Mouse (Mus musculus) heart, postnatal 25 days (tissue): ENCODE results near the gene Olfr110. TPM values are rescaled to one million over a fixed set of nuclear protein-coding genes. Genes with fewer than 3 reads are reported as not detected.
"Not testable (repeated sequence)": the region's sequence is repeated elsewhere in the genome, so short reads cannot be mapped to it uniquely, and the experiment has no call there.

Experiments used
- DNase-seq: peaks from one replicate; pipeline ENCODE4 v3.0.0; 2022; ENCODE audit warnings: low spot score
- intact Hi-C: fragments of 180-260 bp; cut with DNase I; formaldehyde crosslinking; loops from one replicate; pipeline ENCODE4 v1.15.1; 2025
- total RNA-seq, 2 experiments: library from RNA; stranded (reverse); gene quantifications; 2 replicates each; pipeline ENCODE4 v1.2.3; 2021

Gene Olfr110
- not detected for total RNA-seq

DNA sequence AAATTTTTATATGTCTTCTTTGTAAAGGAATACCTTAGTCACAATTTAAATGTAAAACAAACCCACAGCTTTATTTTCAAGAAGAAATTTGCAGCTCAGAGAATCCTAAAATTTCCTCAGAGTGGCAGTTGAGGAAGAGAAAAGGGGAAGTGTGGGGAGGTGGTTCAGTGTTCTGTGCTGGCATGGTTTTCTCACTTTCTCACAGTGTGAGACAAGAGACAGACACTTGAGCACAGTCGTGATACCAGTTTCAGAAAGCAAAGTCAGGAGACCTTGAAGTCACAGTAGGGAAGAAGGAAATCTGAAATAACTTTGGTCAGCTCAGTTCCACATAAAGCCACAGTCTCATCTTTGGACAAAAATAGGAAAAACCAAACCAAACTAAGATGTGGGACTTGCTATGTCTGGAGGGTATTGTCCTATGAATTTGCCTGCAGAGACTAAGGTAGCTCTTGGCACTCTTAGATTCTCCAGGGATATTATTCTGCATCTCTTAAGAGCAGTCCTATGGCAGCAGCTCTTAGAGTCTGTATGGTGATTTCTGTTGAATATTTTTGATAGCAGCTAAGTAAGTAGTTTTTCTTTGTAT, at the start of gene Olfr110:
Gene Olfr110 (plus strand): TSS at position 539 of the 589 bp plus-strand sequence.
- DNase-seq: no peak
- intact Hi-C loops: no loop called here

DNA sequence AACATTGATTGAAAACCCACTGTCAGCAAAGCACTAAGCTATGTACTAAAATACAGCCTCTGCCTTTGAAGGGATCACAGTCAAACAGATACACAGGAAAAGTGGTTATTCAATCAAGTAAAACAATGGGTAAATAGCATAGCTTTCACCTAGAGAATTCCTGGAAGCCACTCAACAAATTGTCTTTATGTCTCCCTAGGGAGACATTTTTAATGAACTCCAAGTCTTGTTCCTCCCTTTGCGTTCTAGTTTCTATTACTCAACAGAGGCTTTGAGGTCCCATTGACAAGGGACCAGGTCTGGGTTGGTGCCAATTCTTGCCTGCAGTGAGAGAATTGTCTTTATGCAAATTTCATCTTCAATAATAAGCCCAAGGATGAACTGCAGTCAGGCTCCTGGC, 47.1 kb upstream of the Olfr110 start, which contains the start of gene Olfr108:
Gene Olfr108 (plus strand): TSS at position 301 of the 400 bp plus-strand sequence.
- intact Hi-C loops: no loop called here
- DNase-seq: no peak

DNA sequence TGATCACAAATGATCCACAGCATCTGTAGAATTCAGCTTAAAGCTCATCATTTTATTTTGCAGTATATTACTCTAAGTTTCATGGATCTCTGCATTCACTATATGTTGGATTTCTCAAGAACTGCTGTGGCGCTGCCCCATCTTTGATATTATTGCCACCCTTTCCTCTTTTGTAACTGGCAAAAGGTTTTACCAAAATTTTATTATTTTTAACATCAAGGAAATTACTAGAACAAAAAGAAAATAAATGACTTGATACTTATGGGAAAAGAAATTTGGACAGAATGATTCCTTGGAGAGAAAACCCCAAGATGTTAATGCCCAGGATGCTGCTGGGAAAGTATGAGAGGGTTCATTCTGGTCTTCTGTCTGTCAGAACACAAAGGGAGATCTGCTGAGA, 33.7 kb upstream of the Olfr110 start, which contains the start of gene Olfr109:
Gene Olfr109 (plus strand): TSS at position 301 of the 400 bp plus-strand sequence.
- intact Hi-C loops: no loop called here

DNA sequence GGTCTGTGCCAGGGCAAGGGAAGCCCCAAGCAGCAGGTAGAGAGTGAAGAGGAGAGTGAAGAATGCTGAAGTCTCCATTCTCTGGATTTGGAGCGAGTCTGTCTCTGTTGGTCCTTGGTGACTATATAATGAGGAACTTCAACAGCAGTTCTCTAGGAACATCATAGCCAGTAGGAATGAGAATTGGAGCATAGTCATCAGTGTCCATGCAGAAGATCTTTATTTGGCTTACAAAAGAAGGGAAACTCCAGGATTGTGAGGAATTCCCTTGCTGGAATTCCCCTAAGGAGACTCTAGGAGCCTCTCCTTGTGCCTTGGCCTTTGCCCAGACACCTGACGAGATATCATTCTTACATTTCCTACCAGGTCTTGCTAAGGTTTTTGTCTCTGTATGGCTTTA, 8.8 kb upstream of the Olfr110 start, which contains the start of gene H2-M2:
Gene H2-M2 (minus strand): TSS at position 101 of the 400 bp plus-strand sequence.
- no peak for DNase-seq
- intact Hi-C loops: no loop called here

More for the DNA sequence above, 33.7 kb upstream of the Olfr110 start, which contains the start of gene Olfr109:
- DNase-seq: no peak

DNA sequence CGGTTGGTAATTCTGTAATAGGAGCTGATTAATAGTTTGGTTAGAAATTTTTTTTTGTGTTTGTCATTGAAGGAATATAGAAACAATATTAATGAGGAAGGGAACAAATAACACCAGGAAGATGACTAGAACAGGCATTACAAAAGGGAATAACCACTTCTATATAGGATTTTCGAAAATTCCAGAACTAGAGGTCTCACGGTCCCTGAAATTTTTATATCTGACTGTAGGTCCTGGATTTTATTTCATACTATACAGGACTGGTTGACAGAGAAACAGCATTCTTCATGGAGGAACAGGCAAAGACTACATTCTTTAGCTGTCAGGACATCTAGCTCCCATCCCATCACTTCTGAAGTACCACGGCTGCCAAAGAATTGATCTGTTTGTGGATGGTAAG, 15.5 kb downstream of the Olfr110 start, which contains the start of gene Olfr111:
Gene Olfr111 (plus strand): TSS at position 301 of the 400 bp plus-strand sequence.
- intact Hi-C loops: no loop called here
- DNase-seq: no peak

DNA sequence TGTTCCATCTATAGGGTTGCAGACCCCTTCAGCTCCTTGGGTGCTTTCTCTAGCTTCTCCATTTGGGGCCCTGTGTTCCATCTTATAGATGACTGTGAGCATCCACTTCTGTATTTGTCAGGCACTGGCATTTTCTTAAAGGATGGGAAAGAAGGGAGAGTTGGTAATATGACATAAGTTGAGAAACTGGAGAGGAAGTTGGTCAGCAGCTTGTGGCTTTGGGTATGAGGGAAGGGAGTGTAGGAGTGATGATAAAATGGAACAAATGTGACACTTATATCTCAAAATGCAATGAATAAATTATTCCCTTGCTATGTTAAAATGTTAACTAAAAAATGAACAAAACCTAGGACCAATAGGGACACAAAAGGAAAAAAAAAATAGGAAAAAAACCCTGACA, 32.3 kb downstream of the Olfr110 start:
- DNase-seq, intact Hi-C loops: not testable (repeated sequence)

DNA sequence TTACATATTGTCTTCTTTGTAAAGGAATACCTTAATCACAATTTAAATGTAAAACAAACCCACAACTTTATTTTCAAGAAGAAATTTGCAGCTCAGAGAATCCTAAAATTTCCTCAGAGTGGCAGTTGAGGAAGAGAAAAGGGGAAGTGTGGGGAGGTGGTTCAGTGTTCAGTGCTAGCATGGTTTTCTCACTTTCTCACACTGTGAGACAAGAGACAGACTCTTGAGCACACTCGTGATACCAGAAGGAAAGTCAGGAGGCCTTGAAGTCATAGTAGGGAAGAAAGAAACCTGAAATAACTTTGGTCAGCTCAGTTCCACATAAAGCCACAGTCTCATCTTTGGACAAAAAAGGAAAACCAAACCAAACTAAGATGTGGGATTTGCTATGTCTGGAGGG, 33.2 kb downstream of the Olfr110 start:
- DNase-seq: not testable (repeated sequence)

DNA sequence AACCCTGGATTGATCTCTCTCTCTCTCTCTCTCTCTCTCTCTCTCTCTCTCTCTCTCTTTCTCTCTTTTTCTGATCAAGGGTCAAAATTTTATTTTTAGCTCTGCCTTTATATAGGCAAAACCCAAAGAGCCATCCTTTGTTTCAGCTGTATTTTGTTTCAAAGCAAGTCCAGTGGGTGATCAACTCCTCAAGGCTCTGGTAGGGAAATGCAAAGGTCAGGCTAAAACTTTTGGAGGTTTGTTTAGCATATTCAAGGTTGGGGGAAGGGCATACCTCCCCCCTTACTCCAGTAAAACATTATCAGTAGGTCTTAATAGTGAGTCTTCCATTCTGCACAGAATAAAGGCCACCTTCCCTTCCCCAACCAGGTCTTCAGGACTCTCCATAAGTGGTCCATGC, 42.9 kb downstream of the Olfr110 start:
- DNase-seq: no peak
- intact Hi-C loops: no loop called here

More for the DNA sequence above, 33.2 kb downstream of the Olfr110 start:
- intact Hi-C loops: not testable (repeated sequence)

DNA sequence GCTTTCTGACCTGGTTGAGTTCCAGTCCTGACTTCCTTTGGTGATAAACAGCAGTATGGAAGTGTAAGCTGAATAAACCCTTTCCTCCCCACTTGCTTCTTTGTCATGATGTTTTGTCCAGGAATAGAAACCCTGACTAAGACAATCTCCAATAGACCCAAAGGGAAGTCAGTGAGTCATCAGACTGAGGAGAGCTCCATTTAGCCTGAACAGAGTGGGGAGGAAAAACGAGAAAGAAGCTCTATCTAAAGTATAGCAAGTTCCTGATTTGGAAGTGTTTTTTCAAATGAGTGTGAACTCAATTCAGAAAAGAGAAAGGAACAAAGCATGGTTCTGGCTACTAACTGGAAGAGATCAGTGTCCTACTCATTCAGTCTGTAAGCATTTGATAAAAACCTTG, 46.1 kb downstream of the Olfr110 start:
- intact Hi-C loops, DNase-seq: not testable (repeated sequence)

DNA sequence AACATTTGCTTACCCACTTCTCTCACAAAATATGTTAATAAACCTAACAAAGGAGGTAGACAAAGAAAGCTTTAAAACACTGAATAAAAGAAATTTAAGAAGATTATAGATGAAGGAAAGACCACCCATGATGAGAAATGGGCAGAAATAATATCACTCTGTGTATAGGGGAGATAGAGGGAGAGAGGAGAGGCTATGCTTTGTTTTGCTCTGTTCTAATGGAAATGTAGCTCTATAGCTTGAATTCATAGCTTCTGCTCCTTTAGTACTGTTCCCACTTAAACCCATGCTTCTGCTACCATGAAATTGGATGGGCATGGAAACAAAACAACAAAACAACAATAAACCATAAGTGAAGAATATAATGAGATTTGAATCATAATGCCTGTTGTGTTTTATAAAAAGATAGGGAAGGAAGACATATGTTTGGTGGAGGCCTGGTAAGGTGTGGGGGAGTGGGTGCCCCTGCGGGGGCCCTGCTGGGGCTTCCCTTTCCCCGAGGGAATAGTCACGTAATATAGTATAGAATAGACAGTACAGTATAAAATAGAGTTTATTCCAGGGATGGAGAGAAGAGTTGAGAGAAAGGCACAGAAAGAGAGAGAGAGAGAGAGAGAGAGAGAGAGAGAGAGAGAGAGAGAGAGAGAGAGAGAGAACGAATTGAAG, 49.3 kb downstream of the Olfr110 start:
- DNase-seq: no peak
- intact Hi-C loops: no loop called here

DNA sequence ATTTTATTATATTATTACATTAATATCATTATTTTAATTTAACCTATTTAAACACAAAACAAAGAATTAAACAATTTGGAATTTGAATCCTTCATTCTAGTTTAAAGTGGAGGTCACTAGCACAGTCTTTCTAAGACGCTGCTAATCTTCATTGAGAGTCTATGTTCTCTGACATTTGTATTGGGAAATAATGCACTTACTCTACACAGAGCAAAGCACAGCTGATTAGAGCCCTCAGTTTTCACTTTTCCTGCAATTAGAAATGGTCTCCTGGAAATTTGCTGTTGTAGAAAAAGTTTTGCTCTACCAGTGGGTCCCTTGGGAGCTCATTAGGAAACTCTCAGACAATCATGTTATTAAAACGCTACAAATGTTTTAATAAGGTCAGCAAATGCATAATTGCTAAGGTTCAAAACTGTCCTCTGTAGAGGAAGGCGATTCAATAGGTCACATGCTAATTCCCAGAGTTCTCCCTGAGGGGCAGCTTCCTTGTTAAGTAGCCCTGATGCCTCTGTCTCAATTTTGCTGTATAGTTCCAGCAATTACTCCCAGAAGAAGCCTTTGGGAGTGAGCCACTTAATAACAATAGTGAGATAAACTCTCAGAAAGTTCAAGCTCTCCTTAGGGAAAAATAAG, 51.6 kb downstream of the Olfr110 start:
- intact Hi-C loops: no loop called here
- DNase-seq: no peak

Other genes with a start within 250 kb of the Olfr110 start
- not detected for gene Olfr98, start 228.7 kb upstream of the Olfr110 start, total RNA-seq
- gene H2-M3, start 222.2 kb upstream of the Olfr110 start, total RNA-seq: 1 to 10 TPM; 3.0 to 3.2 TPM
- not detected for gene Olfr99, start 209.0 kb upstream of the Olfr110 start, total RNA-seq
- not detected for gene Olfr101, start 188.2 kb upstream of the Olfr110 start, total RNA-seq
- gene Olfr102, start 175.4 kb upstream of the Olfr110 start, total RNA-seq: not detected
- not detected for gene Olfr103, start 152.8 kb upstream of the Olfr110 start, total RNA-seq
- not detected for gene Olfr104-ps, start 132.9 kb upstream of the Olfr110 start, total RNA-seq
- gene Olfr105-ps, start 113.4 kb upstream of the Olfr110 start, total RNA-seq: not detected
- not detected for gene Olfr106-ps, start 102.1 kb upstream of the Olfr110 start, total RNA-seq
- not detected for gene Olfr107, start 93.2 kb upstream of the Olfr110 start, total RNA-seq
- gene Olfr108, start 47.0 kb upstream of the Olfr110 start, total RNA-seq: not detected
- gene Olfr109, start 33.6 kb upstream of the Olfr110 start, total RNA-seq: not detected
- not detected for gene H2-M2, start 8.9 kb upstream of the Olfr110 start, total RNA-seq
- not detected for gene Olfr111, start 15.6 kb downstream of the Olfr110 start, total RNA-seq
- gene Olfr112, start 77.0 kb downstream of the Olfr110 start, total RNA-seq: not detected
- not detected for gene Olfr113, start 85.2 kb downstream of the Olfr110 start, total RNA-seq
- not detected for gene Olfr114, start 100.3 kb downstream of the Olfr110 start, total RNA-seq
- gene Olfr115, start 134.6 kb downstream of the Olfr110 start, total RNA-seq: not detected
- not detected for gene Olfr116, start 134.7 kb downstream of the Olfr110 start, total RNA-seq
- gene Olfr117, start 171.3 kb downstream of the Olfr110 start, total RNA-seq: not detected
- gene Olfr118, start 174.5 kb downstream of the Olfr110 start, total RNA-seq: not detected
- not detected for gene Olfr119, start 204.1 kb downstream of the Olfr110 start, total RNA-seq
- gene Olfr120, start 229.3 kb downstream of the Olfr110 start, total RNA-seq: not detected